Mouse (Mus musculus): ENCODE measurements at regions not wholly inside any gene's neighbourhood (a gene's known extent, or its start where the extent isn't known, plus 50 kb on each side); places are given as distances from the start of the nearest gene placed in this dataset.
A peak's percentile ranks its signal among the peaks of the same experiment; 100 is the strongest.
"Not testable (repeated sequence)": the region's sequence is repeated elsewhere in the genome, so short reads cannot be mapped to it uniquely, and the experiment has no call there.

DNA sequence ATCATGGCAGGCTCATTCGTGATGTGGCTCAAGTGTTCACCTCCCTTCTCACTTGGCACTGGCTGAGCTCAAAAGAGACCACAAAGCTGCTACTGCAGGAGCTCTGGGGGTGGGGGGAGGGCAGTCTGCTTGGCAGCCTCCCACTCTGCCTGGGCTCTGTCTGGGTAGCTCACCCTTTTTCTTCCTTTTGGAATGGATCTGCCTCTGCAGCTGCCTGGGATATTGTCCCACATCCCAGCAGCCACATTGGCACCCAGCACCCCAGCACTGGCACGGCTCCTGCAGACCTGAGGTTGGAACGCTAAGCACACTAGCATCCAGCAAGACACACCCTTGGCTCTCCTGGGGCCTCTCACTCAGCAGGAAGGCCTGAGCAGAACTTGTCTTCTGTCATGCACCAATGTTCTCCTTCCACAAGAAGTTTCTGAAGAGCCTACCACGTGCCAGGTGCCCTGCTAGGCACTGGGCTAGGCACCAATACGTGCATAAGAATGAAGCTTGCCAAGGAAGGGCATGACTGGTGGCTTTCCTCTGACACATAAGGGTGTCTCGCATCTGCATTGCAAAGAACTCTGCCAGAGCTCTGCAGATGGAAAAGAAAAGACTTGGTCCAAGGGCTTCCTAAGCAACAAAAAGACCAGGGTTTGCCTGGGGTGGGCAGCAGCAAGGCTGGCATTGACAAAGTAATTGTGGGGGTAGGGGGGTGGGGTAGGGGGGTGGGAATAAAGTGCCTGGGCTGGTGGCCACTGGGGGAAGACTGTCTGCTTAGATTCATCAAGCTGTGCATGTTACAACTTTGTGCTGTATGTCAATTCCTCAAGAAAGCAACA is 112.1 kb upstream of the Sipa1l1 start:
- not testable (repeated sequence) for DNase-seq (ENCODE audit: low spot score)

DNA sequence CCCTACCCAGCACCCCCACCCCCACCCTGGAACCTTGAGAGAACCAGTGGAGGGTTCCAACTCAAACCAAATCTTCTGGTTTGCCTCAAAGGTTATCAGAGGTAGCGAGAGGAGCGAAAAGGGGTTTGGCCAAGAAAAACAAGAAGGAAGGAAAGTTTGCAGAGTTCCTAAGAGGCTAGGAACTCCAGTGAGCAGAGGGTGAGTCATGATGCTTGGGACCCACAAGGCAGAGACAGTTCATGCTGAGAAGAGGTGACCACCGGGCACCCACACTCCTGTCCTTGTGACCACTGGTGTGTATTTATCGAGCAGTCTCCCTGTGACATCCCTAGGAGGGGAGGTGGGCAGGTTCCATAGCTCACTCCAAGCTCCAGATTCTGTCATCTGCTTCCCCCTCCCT is 104.1 kb upstream of the Sipa1l1 start:
- no peak for DNase-seq (ENCODE audit: low spot score)

- DNase-seq (ENCODE audit: low spot score), result no peak
Measured at GRCm38 (mm10) chr12:82066860-82067259, 102.3 kb upstream of the Sipa1l1 start.

- DNase-seq (ENCODE audit: low spot score), result no peak
Measured at GRCm38 (mm10) chr12:82069621-82070020, 99.5 kb upstream of the Sipa1l1 start.

DNA sequence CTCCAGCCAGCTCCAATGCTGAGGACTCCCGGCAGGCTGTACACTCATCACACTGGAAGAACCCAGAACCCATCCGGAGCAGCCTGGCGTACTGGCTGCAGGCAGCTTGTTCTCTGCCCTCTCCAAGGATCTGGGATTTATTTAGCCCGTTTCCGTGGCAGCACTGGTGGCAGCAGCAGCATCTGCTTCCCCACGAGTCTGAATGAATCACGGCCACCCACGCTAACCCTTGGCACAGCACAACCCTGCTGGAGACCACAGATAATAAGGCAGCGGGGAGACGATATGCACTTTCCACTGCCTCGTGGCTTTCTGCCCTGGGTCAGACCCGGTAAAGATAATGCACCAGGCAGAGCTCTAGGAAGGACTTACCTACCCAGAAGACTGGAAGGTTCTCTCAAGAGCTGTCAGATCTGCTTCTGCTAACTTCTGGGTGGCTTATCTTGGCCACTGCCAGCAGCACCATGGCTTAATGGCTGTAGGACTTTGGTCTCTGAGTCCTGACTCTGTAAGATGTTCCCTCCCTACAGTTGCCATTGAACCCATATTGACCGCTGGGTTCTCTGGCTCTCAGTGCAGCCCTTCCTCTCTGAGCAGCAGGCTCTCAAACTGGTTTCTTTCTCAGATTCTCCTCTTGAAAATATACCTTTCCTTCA is 96.2 kb upstream of the Sipa1l1 start:
- DNase-seq (ENCODE audit: low spot score), result peak; percentile 56

- DNase-seq (ENCODE audit: low spot score), result no peak
Measured at GRCm38 (mm10) chr12:82075479-82076221, 93.5 kb upstream of the Sipa1l1 start.

GRCm38 (mm10) chr12:82076766-82077165 is 92.4 kb upstream of the Sipa1l1 start:
- no peak for DNase-seq (ENCODE audit: low spot score)

GRCm38 (mm10) chr12:82077945-82078344 is 91.2 kb upstream of the Sipa1l1 start:
- DNase-seq (ENCODE audit: low spot score), result no peak

DNA sequence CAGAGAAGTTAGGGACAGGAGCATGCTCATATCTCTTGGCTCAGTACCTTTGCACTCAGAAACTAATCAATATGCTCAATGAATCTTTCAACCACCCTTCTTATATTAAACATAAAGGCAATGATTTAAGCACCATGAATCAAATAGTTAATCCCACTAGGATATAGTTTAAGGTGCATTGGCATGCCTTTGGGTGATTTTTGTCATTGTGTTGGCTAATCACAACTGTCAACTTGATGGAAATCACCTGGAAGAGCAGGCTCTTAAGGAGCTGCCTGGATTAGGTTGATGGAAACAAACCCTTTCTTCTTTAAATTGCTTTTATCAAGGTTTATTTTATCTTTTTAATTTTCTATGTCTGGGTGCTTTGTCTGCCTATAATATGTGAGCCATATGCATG is 90.4 kb upstream of the Sipa1l1 start:
- DNase-seq (ENCODE audit: low spot score), result no peak

GRCm38 (mm10) chr12:82080196-82080880 is 88.8 kb upstream of the Sipa1l1 start:
- no peak for DNase-seq (ENCODE audit: low spot score)

DNA sequence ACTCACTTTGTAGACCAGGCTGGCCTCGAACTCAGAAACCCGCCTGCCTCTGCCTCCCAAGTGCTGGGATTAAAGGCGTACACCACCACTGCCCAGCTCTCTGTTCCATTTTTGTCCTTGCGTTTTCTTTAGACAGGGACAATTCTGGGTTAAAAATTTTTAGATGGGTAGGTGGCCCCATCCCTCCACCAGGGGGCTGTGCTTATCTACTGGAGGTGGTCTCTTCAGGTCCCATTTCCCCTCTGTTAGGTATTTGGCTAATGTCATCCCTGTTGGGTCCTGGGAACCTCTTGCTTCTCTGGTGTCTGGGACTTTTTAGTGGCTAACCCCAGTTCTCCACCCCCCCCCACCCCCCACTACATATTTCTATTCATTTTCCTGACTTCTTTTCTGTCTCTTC is 86.5 kb upstream of the Sipa1l1 start:
- DNase-seq (ENCODE audit: low spot score), result not testable (repeated sequence)

- peak; percentile 55 for DNase-seq (ENCODE audit: low spot score)
Measured at GRCm38 (mm10) chr12:82085771-82086400, 83.2 kb upstream of the Sipa1l1 start.

DNA sequence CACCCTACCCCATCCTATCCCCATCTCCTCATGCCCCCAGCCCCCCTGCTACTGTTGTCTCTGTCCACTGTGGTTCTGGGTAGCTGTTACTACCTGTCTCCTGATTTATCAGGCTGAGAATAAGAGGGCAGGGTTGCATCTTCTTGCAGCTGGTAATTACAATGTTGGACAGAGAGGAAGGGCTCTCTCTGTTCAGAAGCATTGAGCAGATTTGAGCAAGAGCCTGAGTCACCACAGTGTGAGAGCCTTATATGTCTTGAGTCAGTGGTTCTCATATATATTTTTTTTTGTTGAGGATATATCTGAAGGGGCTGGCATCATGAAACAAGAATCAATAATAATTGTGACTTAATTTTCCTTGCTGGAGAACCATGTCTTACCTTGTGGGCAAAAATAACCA is 82.7 kb upstream of the Sipa1l1 start:
- DNase-seq (ENCODE audit: low spot score), result no peak

- no peak for DNase-seq (ENCODE audit: low spot score)
Measured at GRCm38 (mm10) chr12:82089288-82089687, 79.8 kb upstream of the Sipa1l1 start.

DNA sequence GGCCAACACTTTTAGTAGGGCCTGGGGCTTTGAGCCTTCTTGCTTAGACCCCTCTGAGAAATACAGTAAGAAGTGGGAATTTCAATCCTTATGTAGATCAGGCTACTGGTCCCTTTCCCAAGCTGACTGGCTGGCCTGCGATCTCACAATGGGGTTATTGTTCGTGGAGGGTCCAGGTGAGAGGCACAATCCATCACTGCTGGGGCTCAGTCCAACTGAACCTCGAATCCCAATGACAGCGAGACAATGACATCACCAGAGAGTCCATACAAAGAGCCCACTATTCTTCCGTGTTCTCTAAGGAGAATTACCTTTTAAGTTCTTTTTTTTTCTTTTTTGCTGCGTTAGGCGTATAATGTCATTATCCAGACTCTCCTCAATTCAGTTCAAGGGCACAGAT is 75.8 kb upstream of the Sipa1l1 start:
- no peak for DNase-seq (ENCODE audit: low spot score)

GRCm38 (mm10) chr12:82095396-82095795 is 73.7 kb upstream of the Sipa1l1 start:
- DNase-seq (ENCODE audit: low spot score), result no peak

- DNase-seq (ENCODE audit: low spot score), result peak; percentile 65
Measured at GRCm38 (mm10) chr12:82097126-82097525, 72.0 kb upstream of the Sipa1l1 start.

GRCm38 (mm10) chr12:82097620-82098019 is 71.5 kb upstream of the Sipa1l1 start:
- DNase-seq (ENCODE audit: low spot score), result peak; percentile 13

DNA sequence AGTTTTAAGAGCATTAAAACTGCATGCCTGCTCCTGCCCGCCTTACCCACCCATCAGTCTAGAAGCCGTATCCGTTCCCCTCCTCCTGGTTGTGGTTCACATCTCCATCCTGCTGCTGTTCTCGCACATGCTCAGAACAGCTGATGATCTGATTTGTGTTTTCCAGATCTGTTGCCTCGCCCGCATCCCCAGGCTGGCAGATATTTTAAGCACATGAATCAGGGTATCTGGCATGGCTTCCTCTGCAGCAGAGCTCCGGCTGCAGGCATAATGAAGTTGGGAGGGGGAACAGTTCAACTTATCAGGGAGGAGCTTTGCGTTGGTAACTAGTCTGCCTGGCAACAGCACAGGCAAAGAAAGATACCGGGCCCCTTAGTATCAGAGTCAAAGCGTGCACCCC is 64.9 kb upstream of the Sipa1l1 start:
- DNase-seq (ENCODE audit: low spot score), result no peak

DNA sequence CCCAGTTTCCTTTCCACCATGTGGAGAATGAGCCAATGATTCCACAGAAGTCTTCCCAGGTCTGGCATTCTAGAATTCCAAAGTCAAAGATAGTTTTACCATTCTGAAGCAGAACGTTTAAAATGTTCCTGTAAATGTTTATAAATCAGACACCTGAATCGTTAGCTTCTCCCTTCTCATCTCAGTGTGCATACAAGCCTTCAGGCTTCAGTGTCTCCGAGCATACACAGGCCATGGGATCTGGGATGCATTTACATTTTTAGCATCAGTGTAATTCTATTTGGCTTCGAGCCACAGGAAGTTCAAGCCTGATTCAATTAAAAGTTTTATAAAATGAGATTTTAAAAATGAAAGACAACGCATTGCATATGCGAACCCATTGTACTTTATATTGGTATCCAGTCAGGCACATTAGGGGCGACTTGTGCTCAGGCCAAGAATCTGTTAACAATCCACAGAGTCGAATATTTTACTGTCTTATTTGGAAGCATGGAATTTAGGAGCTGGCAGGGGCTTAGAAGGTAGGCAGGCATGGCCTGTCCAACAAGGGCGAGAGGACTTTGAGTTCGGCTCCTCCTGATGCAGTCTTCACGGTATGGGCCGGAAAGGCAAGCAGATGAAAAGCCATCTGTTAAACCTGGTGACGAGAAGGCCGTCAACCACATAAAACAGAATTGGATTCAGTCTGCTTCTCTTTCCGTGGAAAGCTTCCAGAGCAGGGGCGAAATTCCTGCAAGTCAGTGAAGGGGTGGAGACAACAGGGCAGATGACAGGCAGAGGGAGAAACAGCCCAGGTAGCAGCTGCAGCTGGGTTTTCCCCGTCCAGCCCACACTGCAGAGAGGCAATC is 63.7 kb upstream of the Sipa1l1 start:
- DNase-seq (ENCODE audit: low spot score), result no peak

DNA sequence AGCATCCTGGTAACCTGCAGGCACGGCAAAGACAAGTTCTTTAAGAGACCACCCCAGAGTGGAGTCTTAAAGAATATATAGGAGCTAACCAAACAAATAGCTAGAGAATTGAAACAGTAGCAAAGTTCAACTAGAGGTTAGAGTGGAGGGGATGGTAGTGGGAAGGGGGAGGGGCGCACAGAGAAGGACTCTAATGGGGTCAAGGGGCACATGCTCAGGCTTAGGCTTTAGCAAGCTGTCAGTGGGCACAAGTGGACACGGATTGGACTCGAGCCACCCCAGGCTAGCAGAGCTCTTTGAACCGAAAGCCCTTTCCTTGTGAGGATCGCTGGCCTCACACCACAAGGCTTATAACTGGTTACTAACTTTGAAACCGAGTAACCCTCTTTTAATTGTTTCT is 53.4 kb upstream of the Sipa1l1 start:
- no peak for DNase-seq (ENCODE audit: low spot score)

All from adipocyte (in vitro differentiated cells).